Mouse (Mus musculus): ENCODE measurements at regions not wholly inside any gene's neighbourhood (a gene's known extent, or its start where the extent isn't known, plus 50 kb on each side); places are given as distances from the start of the nearest gene placed in this dataset.

DNA sequence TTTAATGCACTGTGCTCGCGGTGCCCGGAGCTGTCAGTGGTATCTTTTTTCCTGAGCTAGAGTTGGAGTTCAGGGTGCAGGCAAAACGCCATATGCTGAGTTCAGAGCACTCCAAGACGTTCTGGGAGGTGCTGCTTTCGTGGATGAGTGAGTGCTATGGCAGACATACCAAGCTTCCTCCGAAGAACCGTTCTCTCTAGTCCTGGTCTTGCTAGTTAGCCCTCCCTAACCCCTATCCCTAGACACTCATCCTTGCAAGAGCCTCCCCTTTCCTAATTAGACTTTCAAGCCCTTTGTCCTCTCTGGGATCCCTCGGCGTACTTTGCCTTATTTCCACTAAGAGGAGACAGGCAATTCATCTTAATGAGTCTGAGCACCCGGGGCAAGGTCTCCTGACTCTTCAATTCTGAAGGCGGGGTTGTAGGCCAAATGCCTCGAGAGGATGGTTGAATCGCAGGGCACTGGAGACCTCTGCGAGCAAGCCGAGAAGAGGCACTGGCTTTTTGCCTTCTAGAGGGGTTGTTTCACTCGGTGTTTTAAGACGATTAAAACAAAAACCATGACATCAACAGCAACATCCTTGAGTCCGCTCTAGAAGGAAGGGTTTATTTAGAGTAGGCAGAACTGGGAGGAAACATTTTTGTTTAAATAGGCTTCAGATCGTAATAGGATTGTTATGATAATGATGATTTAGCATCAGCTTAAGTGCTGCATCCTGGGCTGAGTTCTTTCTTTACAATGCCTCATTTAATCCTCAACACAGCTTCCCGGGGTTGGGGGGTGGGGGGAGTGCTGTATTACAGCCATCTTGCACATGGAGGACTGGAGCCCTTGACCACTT, 243.6 kb downstream of the Ndfip2 start:
- no peak for DNase-seq (ENCODE audit: low spot score in 2 of 2)

DNA sequence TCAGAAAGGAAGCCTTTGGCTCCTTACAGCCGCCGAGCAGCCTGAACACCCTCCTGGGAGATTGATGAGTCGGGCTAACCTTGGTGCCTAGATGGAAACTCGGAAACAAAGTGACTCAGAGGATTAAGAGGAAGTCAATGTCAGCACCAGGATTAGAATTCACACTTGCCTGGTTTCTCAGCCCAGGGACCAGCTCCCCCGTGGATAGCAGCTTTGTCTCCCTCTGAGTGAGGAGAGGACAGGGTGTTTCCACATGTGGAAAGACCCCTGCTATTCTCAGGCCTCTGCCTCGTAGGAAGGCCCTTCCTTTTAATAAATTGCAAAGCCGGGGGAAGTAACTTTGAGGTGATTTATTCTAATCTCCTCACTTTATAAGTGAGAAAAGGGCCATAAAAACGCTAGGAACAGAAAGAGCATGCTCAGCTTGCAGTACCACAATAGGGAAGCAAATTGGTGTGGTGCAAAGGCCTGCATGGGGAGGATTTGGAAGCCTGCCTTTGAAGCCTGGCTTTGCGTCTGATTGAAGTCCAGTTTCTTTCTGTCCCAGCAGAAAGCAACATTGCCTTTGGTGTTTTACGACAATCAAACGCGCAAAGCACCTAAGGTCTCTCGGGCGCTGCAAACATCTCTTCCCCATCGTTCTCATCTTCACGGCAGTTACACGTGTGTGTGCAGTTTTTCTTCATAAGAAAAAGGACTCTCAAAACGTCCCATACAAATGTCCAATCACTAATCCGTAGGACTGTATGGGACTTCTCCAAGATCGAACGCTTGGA, 242.8 kb downstream of the Ndfip2 start:
- DNase-seq (ENCODE audit: low spot score in 2 of 2), result no peak

DNA sequence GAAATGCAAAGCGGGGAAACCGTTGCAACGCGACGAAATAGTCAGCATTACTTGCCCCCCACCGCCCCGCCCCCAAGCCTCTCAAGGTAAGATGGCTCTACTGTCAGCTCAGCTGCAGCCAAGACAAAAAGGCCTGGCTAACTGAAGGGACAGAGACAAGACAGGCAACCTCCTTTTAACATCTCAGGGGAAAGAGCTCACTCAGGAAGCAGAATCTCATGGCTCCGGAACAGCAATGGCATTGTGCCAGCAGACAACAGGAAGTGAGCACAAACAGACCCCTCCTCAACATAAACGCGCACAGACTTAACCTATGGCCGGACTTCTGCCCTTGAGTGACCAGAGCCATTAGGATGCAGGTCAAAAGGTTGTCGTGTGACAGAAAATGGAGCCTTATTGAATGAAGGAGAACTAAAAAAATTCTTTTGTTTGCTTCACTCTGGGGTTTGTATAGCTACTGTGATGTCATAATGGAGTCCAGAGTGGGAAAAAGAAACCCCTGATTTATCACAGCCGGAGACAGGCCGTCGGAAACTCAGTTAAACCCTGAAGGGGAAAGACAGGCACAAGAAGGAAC, 241.0 kb downstream of the Ndfip2 start:
- no peak for DNase-seq (ENCODE audit: low spot score in 2 of 2)

DNA sequence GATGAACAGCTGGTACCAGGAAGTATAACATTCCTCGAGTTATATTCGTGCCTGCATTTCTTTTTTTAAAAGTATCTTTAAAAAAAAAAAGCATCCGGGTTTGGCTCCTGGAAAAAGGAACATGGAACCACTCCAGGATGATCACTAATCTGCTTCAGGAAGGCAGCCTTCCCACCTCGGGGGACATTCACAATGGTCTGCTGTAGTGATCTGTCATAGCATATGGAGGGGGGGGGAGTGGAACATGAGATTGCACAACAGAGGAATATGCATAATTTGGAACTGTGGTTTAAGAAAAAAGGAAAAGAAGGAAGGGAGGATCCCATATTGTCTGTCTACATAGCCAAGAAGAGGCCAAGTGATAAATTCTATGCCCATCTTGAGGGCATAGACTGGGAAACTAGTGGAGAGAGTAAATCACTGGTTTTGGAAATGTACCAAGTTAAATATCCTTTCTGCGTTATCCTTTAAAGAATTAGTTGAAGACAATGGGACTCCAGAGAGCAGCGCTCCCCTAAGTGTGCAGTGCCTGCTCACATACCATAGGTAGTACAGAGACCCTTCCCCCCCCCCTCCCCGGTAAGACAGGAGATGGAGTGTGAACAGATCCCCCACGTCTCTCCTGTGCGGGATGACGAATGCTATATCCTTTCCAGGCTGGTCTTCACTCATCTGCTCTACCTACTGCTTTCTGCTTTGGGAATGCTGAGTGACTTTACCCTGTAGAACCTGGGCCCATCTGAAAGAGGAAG, 240.0 kb downstream of the Ndfip2 start:
- DNase-seq (ENCODE audit: low spot score in 2 of 2), result no peak

DNA sequence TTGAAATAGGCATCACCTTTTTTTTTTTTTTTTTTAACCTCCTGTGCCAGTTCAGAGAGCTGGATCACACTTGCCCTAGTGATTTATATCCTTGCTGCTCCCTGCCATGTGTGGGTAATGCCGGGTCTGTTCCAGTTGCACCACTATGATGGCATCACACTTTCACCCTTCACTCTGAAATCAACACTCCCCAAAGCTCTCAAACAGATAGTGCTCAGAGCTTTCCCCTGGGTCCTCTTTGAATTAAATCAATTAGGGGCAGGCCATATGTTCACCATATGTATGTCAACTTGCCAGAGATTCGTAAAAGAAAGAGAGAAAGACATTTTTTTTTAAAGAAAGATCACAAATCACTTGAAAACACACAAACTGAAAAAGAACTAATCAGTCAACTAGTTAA, 236.8 kb downstream of the Ndfip2 start:
- no peak for DNase-seq (ENCODE audit: low spot score in 2 of 2)

DNA sequence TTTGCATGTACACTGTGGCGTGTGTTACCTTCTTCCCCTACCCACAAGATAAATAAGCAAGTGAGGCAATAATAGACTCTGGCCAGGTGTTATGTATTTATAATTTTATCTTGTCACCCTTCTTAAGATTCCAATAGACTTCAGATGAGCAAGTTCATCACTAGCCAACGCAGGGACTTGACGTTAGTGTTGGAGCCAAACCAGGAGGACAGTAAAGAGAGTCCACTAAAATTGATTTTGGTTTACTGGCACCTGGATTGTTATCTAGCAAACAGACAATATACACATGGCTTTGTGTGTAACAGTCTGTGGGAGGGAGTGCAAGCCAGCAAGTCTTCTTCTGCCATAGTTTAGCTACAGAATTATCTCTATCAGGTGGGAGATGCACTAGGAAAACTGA, 236.0 kb downstream of the Ndfip2 start:
- no peak for DNase-seq (ENCODE audit: low spot score in 2 of 2)

DNA sequence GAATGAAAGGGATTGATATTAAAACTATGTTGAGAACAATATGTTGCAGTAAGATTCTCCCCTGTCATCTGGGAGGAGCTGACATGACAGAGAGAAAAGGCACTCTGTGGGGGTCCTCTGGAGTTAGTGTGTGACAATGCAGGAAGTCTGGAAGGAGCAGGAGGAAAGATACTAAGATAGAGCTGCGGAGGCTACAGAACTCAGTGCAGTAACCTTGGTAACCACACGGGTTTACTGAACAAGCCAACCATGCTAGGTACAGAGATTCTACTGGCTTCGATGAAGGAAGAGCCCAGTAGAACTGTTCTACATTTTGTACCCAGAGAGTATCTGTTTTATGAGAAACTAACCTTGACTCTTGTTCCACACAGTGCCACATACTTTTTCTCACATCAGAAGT, 231.8 kb downstream of the Ndfip2 start:
- no peak for DNase-seq (ENCODE audit: low spot score in 2 of 2)

DNA sequence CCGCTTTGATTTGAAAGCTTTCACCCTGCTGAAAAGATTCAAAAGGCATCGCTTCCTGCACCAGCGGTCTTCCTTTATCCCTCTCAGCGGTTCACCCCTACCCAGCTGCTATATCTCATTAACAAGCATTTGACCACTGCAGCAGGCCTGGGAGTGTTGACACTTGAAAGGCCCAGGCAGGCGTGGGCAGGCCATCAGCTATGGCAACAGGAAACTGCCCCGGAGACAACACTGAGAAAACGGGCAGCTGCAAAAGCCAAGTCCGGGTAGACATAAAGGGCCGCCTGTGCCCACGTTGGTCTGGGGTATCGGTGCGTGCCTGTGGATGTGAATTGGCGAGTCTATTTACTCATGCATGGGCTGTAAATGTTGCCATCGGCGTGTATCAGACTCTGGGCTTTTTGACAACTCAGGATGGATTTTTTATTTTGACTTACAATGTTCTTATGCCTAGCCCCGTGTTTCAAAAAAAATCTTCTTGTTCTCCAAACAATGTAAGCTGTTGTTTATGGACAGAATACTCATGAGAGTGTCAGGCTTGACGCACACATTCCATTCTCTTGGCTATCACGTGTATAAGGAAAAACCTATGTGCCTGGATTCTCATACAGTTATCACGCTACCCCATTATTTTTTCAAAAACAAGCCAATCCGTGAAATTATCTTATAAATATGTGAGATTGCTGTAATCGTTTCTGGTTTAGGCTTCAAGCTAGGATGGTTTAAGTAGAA, 225.1 kb downstream of the Ndfip2 start:
- DNase-seq (ENCODE audit: low spot score in 2 of 2), result peak; percentile 30 to 34

DNA sequence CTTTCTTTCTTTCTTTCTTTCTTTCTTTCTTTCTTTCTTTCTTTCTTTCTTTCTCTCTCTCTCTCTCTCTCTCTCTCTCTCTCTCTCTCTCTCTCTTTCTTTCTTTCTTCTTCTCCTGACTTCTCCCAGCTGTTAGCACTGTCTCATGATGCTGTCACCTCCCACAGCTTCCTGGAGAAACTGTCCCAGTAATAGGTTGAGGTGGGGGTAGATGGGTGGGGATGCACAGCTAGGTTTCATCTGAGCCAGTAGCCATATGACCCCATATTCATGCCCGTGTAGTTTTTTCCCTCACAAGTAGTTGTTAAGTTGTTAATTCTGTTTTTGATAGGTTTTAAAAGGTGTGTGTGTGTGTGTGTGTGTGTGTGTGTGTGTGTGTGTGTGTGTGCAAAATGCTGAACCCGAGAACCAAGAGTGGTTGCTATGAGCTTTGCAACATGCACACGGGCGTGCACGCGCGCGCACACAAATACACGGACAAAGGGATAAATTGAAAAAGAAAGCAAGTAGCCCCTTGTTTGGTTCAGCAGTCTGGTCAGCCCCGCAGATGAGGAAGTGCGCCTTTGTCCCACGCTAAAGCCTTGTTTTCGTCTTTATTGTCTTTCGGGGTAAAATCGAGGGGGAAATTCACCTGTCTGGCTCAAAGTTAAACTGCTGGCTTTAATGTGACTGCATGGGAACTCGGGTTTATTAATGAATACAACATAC, 224.4 kb downstream of the Ndfip2 start:
- DNase-seq (ENCODE audit: low spot score in 2 of 2), result peak; percentile 13 to 27

DNA sequence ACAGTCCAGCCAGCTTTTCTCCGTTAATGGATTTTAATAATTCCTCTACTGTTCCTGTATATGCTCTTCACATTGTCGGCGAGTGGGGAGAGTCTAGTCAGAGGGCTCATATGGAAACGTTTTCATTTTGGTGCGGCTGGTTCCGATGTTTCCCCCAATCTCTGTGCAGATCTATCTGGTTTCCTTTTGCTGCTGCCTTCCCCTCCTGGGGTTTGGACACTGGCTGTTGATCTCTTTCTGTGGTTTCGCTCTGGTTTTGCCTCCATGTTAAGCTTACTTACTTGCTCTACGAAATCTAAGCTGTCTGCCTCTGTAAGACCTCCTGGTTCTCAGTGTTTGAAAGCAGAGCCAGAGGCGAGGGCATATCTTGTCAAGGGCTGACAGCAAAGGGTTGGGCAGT, 221.7 kb downstream of the Ndfip2 start:
- DNase-seq (ENCODE audit: low spot score in 2 of 2), result no peak

DNA sequence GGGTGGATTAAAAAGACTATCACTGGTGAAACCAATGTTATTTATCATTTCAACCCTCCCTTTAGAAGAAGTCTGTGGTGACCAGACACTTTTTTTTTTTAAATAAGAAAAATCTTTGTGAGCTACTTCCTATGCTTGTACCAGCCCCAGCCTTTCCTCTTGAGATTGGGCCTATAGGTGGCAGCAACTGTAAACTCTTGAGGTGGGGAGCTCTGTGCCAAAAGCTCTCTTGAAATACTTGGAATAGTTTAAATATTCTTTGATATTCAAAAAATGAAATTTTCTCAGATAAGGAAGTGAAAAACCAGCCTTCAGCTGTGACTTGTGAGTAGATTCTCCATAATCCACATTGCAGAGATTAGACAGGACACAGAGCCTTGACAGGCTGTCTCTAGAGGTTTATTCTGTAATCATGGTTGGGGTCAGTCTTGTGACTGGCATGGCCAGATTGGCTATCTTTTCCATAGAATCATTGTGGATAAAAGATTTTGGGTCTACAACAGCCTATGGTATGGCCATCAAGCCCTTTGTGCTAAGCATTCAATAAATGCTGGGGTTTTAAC, 216.7 kb downstream of the Ndfip2 start:
- no peak for DNase-seq (ENCODE audit: low spot score in 2 of 2)

DNA sequence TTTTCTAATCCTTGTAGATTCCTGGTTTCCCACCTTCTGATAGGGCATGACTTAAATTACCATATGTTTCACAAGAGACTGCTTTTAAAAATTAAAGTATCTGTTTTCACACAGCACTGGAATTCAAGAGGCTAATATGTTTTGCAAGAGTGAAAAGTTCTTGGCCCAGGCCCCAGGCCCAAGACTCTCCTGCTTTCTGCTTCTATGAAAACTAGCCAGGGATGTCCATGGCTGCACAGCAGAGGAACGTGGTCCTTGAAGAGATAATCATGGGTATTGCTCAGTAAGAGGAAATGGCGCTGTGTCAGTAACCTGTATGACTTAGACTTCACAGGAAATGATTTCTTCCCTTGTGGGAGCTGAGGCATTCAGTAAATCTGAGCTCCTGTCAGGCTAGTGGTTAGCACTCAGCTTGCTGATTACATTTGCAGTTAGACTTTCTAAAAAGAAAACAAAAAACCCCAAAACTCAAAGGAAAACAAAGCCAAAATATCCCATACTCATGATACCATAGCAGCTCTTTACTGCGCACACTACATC, 190.6 kb downstream of the Ndfip2 start:
- no peak for DNase-seq (ENCODE audit: low spot score in 2 of 2)

DNA sequence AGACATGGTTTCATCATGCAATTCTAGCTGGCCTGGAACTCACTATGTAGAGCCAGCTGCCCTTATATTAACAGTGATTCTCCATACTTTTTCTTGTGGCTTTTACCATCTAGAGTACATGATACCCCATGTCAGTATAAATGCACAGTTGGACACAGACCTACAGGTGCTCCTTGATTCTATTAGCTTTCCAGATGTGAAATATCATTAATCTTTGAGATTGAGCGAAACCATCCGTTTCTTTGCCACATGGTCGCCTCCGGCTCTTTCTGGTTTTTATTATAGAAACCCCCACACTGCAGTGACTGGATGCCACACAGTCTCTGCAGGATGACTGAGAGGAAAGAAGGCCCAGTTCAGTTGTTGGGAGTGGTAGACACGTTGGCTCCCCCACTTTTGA, 188.7 kb downstream of the Ndfip2 start:
- no peak for DNase-seq (ENCODE audit: low spot score in 2 of 2)

DNA sequence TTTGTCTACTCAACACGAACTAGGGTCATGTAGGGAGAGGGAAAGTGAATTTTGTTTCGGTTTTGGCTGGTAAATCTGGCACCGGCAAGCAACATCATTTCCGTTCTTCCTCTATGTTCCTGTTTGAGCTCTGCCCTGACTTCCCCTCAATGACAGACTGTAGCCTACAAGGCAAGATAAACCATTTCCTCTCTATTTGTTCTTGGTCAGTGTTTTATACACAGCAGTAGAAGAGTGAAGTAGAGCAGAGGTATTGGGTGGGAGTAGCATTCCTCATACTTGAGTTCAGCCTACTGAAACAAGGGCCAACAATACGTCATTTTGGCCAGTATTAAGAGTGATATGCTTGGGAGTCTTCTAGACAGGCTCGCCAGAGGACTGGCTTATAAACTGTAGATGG, 177.0 kb downstream of the Ndfip2 start:
- peak in 1 of 2 experiments; percentile 2 for DNase-seq (ENCODE audit: low spot score in 2 of 2)

DNA sequence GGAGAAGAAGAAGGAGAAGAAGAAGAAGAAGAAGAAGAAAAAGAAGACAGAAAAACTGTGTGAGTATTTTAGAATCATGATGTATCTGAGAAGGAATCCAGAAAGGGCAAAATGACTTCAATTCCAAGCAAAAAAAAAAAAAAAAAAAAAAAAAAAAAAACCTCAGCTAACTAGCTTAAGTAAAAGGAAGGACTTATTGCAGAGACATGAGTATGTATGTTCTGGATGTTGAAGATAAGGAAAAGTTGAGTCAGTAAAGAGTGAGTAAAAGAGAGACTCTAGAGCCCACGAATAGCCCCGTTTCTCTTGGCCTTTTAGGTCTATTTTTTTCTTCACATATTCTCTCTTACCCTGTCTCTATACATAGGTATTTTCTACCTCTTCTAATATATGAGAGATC, 175.1 kb downstream of the Ndfip2 start:
- no peak for DNase-seq (ENCODE audit: low spot score in 2 of 2)

DNA sequence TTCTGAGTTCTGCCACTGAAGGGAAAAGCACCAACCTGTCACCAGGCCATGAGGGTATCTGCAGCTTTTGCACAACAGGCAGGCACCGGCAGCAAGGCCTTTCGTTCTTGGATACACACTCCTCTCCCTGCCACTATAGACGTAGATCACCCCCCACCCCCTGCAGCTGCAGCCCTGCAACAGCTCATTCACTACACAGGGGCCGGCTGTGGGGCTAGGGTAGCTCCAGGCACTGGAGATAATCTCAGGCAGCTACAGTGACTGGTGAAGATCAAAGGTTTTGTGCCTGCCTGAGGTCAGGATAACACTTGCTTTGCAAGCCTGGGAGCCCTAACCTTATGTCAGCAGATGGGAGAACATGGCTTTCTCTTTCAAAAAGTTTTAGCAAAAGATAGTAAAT, 174.3 kb downstream of the Ndfip2 start:
- DNase-seq (ENCODE audit: low spot score in 2 of 2), result no peak

DNA sequence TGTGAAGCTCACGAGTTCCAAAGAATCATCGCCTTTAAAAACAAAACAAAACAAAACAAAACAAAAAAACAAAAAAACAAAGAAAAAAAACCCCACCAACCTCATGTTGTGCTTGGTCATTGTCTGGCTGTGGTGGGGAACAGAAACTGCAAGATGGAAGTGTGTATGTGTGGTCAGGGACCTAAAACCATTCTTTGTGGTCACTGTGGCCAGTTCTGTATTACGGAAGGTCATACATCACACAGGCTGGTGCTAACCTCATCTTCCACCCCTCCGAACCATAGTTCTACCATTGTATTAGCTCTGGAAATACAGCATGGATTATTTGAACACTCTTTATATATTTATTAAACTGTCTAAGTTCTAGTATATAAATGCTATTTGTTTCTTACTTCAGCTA, 173.2 kb downstream of the Ndfip2 start:
- DNase-seq (ENCODE audit: low spot score in 2 of 2), result no peak

DNA sequence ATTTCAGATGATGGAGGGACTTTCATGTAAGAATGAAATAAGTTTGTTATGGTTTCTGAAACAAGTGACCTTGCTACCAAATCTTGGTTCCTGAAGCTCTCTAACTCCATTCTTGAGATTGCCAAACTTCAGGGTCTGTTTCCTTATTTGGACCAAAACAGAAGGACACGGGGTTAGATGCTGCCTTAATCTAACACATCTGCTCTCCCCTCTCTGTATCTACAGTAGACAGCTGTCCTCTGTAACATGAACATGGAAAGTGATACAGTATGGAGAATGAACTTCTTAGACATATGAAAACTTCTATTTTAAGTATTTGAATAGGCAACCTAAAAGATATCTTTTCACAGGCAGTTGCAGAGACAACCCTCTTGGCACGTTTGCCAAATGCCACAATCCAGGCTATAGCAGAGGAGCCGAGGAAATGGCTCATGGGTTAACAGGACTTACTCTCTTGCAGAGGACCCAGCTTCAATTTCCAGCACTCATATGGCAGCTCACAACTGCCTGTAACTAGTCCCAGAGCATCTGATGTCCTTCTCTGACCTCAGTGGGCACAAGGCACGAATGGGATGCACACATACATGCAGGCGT, 171.4 kb downstream of the Ndfip2 start:
- DNase-seq (ENCODE audit: low spot score in 2 of 2), result no peak

DNA sequence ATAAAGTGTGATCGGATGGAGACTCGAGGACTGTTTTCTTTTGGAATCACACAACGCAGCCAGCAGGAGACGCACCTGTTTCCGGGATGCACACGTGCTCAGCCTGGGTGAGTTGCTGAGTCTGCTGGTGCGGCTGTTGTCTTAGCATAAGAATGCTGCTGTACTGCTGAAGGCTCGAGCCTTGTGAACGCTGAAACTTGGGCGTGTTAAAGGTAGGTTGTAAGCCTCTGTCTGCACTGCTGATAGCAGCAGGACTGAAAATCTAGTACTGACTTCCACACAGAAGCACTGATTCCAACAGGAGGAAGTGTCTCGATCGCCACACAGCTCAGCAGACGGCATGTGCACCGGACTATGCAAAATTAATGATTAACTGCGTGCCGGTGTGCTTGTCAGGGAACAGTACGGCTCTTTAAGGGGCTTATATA, 169.1 kb downstream of the Ndfip2 start:
- DNase-seq (ENCODE audit: low spot score in 2 of 2), result no peak

Data from spleen, postnatal 36 days (tissue).